Mouse (Mus musculus) small intestine, adult 2 months (tissue): ENCODE measurements around the gene Cdh13.

Experiments
- CTCF ChIP-seq: fragments of 200-500 bp; IDR thresholded peaks from 2 replicates; pipeline ENCODE4 v1.5.1; 2012; ENCODE audit warnings: low read depth, mild to moderate bottlenecking, control low read depth, inconsistent platforms, low read length, moderate library complexity, mixed read lengths; ENCODE audit not compliant: insufficient replicate concordance, insufficient read length; ENCODE audit errors: extremely low read depth
- POLR2A ChIP-seq: fragments of 200-500 bp; IDR thresholded peaks from 2 replicates; pipeline ENCODE4 v1.6.1; 2012; ENCODE audit warnings: low read depth, mild to moderate bottlenecking, control low read depth, inconsistent platforms, low read length, moderate library complexity

DNA sequence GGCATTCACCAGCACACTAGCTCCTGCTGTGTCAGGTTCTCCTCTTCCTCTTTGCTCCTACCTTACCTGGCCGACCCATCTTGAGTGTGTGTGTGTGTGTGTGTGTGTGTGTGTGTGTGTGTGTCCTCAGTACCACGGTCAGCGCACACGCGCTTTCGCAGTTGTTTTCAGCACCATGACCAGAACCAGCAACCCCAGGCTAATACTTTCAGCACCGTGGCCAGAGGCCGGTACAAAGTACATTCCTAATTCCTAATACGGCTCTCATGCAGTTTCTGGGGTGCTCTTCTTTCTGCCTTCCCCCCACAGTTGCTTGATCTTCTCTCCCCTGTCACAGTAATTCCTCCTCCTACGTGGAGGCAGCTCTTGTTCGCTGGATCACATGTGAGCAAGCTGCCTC lies 975.1 kb downstream of the Cdh13 start:
- TF ChIP-seq POLR2A (no peak), CTCF (no peak)
